Mouse (Mus musculus) liver (tissue): ENCODE results near the gene Diaph2.
"Not testable (repeated sequence)": the region's sequence is repeated elsewhere in the genome, so short reads cannot be mapped to it uniquely, and the experiment has no call there.

Experiments used
- DNase-seq: peaks from one replicate; pipeline ENCODE4 v3.0.0-alpha.2; 2020; ENCODE audit warnings: mixed read lengths

The Diaph2 gene

DNA sequence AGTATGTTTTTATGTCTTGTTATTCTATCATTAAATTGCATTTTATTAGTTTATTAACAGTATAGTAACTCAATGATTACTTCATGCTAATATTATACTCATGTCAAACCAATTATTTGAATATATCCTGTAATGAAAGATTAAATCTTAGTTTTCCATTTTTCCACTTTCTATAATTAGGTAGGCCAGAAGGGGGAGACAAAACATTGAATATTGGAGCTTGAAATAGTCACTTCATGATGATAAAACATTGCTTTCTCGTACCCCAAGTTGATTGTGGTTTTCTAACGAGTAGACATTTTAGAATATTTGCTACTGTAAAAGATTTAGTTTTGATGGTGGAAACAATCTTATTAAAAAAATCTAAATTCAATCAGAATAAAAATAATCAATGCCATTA lies 82.4 kb downstream of the Diaph2 start:
- no peak for DNase-seq

DNA sequence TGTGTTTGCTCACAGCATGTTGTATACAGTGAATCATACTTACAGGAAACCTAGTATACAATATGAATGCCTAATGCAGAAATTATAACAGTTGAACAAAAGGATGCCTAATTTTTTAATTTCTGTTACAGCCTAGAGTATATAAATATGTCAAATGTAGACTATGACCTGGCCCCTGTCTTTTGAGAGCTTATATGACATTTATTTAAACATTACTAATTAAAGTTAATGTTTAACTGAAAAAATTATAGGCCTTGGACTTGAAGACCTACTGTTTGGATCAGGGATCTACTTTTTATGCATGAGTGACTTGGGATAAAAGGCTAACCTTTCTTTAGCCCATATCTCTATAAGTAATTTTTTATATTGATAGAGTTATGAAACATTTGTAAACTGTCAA lies 84.3 kb downstream of the Diaph2 start:
- no peak for DNase-seq

DNA sequence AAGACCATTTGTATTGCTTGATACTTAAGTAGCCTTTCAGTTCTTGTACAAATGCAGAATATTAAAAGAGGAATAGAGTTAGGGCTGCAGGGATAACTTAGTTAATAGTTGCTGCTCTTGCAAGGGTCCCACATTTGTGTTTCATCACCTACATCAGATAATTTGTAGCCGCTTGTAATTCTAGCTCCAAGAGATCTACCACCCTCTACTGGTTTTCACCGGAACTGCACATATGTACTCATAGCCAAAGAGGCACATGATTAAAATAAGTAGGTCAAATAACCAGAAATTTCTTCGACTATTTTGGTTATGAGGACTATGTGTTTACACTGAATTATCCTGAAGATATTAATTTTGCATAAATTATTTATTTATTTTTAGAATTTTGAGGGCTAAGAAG lies 134.9 kb downstream of the Diaph2 start:
- DNase-seq, result peak; percentile 6

DNA sequence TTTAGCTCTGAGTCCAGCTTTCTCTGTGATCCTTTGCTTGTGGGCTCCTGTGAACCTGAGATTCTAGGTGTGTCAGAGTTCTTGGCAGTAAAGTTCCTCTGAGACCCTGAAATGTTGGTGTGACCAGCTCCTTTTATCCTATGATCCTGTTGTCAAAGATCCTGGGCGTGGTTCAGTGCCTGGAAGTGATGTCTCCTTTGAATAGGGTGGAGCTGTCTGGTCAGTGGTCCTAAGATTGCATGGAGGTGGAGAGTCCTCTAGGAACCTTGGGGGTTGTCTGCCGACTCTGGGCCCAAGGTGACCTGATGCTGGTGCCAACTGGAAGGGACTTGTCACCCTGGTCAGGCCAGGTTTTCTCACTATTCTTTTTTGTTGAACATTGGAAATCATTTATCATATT lies 176.3 kb downstream of the Diaph2 start:
- DNase-seq, result no peak

DNA sequence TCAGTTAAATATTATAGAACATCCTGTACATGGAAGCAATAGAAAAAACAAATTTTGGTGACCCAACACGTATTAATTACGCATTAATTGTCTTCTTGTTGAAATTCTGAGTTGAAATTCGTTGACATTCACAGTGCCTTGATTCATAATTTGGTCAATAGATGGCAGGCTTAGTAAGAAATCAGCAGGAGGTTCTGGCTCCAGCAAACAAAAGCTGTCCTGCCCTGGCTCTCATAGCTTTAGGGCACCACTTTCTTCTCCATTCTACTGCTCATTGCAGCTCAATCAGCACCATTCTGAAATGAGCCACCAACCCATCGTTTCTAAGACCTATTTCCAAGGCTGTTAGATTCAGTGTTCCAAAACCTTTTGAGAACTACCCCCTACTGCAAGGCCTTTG lies 225.3 kb downstream of the Diaph2 start:
- no peak for DNase-seq

DNA sequence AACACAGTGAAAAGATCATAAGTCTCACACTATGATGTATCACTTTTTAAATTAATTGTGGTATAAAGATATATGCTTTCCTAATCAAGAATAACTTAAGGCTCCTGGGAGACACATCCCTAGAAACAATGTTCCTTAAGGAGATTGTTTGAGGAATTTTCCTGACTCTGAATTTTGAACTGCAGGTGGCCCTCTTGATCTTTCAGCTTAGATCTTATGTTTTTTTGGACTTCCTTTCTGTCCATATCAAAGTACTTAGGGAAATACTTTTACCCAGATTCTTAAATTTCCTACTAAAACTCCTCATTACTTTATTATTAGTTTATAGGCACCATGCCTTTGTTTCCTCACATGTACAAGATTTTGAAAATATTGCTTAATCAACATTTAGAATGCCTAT lies 258.7 kb downstream of the Diaph2 start:
- no peak for DNase-seq

DNA sequence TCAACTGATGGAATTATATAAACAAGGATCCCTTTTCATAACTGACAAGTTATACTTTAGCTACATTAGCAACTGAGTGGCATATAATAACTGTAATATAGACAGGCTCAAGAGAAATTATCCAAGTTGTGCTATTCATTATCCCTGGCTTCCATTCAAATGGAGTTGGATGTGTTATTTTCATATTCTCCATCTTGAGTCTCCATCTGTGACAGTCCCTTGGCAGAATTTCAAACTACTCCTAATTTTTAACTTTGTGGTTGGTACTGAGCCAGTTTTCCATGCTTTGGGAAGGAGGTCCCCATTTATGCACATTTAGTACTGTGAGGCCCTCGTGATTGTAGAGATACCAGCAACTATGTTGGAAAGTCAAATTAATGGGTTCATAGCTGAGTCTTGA lies 270.2 kb downstream of the Diaph2 start:
- DNase-seq, result no peak

DNA sequence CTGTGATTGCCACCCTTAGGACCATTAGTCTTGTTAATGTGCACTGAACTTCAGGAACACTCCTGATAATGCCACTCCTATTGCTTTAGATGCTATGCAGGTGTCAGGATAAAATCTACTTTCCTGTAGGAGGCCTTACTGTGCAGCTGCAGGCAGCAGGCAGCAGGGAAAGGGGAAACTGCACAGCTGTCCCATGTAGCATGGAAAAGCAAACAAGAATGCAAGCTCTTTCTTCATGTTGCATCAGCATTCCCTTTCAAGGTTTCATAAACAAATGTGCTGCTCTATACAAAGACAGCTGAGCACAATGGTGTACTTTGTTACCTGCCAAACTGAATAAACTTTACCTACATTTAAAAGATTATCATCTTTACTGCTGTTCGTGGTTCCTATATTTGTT lies 295.0 kb downstream of the Diaph2 start:
- no peak for DNase-seq

DNA sequence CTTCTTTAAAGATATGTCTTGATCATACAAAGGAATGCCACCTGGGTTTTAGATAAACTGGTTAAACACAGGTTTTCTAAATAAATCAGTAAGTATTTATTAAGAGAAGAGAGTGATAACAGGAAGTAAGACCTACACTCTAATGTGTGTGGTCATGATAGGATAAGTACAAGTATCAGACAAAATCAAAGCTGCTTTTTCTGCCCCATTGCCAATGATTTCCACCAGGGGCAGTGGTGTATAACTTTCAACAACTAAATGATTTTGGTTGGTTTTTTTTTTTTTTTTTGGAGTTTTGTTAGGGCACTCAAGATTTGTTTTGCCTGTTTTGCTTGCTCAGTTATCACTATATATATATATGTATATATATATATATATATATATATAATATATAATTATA lies 399.7 kb downstream of the Diaph2 start:
- DNase-seq, result no peak

DNA sequence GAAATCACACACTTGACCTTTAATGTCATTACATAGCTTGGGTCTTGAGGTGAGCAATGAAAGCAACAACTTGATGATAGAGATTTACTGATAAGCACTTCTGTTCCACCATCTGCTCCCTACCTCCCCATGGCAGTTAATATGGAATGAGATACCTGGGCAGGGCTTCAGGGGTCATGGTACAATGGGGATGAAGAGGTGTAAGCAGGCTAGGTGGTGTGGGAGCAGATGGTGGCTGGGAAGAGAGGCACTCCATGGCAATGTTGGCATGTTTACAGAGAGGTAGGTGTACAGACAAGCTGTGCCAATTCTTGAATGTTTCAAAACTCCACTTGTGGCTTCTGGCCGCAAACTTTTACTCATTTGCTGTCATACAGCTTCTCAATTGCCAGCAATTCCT lies 402.6 kb downstream of the Diaph2 start:
- DNase-seq, result no peak

DNA sequence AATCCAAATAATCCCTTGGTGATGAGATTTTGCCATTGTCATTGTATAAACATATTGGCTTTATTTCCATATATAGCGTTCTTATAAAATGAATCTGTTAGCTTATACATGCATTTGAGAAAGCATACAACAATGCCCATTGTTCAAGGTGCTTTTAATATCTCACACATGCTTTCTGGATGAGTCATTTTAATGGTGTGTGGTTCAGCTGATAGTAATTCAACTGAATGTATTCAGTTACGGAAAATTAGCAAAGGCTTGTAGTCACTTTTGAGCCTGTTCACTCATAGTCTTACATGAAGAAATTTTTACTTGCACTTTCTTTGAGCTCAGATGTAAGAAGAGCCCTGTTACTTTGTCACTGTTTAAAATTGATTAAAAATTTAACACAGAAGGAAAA lies 423.6 kb downstream of the Diaph2 start:
- no peak for DNase-seq

DNA sequence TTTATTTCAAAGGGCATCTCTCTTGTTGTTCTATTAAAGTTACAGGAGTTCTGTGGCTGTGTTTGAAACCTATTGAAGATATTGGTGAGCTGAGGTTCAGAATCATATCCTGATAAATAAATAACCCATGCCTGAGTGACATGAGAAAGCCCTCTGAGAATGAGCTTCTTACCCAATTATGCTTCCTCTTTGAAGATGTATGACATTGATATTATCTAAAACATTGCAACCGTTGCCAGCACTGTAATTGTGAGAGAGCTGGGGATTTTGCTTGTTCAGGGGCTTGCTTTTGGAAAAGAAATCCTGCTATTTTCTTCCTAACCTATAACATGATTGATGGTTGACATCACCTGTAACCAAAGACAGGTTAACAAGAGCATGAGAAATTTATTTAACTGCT lies 438.3 kb downstream of the Diaph2 start:
- no peak for DNase-seq

DNA sequence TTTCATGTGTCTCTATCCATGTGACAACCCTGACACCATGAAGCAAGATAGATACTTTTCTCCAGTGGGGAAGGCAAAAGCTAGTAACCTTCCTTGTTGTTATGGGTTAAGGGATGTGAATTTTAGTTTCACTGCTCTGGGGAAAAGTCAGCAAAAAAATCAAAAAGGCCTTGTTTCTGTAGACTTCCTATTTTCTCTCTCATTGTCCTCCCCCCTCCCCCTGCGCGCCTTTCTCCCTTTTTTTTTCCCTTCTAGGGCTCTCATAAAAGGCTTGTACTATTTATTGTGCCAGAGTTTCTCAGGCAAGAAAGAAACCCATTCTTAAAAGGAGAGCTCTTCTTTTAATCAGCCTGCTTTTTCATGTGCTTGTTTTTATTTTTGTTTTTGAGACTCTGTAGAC lies 438.9 kb downstream of the Diaph2 start:
- DNase-seq, result no peak

DNA sequence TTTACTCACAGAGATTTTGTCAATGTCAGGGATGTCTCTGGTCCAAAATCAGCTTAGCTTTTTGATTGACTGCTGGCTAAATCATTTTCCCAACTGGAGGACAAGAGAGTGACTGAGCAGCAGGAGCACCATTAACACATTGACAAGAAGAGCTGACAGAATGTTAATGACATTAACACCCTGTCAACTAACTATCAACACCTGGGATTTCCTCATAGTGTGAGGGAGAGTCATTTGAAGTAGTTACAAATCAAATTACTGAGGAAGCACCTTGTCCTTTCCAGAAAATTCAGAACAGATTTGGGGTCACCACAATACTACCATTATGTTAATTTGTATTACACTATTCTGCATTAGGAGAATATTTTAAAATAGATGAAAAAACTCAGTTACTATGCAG lies 439.7 kb downstream of the Diaph2 start:
- no peak for DNase-seq

DNA sequence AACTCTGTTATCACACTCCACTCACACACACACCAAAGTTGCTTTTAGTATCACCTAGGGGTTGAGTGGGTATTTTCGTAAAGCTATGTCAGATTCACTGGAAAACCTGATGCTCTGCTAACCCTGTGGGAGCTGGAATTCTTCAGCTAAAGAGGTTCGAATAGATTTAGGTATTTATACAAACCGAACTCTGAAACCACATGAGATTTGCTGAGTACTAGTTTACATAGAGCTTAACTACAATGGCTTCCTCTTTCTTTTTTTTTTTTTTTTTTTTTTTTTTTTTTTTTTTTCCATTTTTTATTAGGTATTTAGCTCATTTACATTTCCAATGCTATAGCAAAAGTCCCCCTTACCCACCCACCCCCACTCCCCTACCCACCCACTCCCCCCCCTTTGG lies 447.9 kb downstream of the Diaph2 start:
- not testable (repeated sequence) for DNase-seq

DNA sequence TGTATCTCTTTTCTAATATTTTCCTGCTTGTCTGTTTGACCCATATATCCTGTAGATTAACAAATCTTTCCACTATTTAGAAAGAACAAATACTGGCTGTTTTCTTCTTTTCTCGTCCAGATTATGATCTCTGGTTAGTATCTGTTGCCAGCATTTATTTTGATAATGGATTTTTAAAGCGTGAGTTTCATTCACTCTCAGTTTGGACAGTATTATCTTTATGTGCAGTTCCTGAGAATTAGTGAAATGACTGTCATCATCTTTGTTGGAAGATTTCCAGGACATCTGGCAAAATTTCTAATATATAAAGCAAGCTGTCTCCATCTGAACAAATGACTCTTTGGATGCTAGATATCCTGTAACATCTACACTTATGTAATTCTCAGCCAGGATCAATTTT lies 455.7 kb downstream of the Diaph2 start:
- no peak for DNase-seq

DNA sequence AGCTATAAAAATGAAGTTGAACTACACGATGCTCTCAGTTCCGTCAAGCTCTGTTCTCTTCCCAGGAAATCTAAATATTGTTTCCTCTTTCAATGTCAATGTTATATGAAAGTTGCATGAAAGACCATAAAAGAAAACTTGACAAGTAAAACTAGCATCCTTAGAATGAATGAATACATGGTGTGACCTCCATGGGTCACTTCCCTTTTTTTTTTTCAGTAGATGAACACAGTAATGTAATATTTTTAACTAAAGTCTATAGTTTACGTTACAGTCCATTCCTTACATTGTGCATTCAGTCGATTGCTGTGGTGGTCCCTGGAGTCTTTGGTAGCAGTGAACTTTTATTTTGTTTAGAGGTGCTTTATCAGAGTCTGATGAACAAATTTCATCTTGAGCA lies 462.7 kb downstream of the Diaph2 start:
- DNase-seq, result no peak

DNA sequence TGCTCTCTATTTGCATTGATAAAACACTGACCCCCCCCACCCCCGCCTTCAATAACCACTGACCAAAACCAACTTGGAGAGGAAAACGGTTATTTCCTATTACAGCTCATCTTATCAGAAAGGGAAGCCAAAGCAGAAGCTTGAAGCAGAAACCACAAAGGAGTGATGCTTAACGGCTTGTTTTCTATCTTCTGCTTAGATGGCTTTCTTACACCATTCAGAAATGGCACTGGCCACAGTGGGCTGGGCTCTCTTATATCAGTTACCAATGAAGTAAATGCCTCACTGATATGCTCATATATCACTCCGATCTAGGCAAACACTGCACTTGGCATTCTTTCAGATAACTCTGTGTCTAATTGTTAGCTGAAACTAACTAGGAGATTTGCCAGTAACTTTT lies 463.2 kb downstream of the Diaph2 start:
- peak; percentile 6 for DNase-seq

DNA sequence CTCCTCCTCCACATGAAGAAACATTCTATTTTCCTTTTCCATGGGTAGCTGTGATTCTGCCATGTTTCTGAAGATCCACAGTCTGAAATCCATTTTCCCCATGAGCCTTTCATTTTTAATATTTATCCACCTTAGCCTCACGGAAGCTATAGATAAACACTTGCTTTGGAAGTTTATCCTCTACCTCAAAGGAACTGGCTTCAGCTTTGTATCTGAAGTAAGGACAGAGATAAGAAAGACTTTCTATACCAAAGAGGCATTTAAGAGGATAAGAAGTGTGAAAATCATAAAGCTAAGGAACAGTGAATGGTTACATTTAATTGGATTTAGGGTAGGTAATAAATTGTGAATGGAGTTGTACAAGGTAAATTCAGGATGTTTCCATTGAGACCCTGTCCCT lies 480.5 kb downstream of the Diaph2 start:
- no peak for DNase-seq

DNA sequence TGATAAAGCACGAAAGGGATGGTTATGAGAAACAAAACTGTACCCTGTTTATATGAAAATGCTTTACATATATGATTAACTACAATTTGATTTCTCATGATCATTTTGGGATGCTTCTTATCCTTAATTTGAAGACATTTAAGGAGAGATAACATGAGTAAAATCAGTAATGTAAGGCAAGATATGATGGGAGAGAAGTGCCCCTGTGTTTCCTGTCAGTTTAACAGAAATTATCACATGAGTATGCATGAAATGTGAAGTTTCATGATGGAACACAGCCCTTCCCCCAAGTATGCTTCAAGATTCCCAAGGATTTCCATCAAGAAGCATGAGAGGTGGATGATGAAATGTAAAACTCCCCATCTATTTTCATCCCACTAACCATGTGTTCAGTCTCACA lies 485.6 kb downstream of the Diaph2 start:
- no peak for DNase-seq

DNA sequence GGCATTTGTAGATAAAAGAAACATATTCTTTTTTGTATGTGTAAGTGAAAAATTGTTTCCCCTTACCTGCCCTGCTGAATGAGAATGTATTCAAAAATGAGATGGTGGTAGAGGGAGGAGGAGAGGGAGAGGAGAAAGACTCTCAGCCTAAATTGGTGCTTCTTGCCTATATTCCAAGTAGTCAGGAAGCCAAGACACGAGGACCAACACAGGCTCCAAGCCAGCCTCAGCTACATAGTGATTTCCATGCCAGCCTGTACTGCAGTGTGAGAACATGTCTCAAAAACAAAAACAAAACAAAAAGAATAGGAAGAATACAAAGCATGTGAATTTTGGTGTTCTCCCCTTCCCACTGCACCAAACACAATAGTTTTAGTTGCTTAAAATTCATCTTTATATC lies 497.1 kb downstream of the Diaph2 start:
- DNase-seq, result no peak

DNA sequence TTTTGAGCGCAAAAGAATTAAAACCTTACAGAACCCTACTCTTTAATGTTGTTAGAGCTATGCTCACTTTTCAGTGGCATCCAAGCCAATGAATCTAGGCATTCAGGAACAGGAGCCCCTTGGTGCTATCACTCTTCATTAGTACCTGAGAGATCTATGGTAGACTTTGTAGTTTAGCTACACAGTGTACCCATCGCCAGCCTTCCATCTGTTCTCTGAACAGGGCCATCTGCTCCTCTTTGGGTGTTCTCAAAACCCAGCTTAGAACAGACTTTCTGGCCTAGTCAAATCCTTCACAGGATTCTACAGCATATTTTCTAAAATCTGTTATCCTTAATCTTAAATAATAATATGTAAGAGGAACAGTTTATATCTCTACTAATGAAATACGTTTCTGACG lies 504.1 kb downstream of the Diaph2 start:
- no peak for DNase-seq

DNA sequence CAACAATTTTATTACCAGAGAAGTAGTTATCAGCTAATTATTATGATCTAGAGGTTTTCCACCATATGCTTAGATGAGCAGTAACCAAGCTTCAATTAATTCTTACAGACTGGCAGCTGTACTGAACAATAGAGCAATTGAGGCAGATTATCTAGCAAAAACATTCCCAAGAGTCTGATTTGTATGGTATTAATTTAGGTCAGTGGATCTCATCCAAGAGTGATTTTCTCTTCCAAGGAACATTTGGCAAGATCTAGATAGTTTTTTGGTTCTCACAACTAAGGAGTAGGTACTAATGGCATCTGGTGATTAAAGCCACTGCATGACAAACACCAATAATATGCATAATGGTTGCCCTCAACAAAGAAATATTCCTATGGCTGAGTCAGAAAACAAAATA lies 516.2 kb downstream of the Diaph2 start:
- no peak for DNase-seq

DNA sequence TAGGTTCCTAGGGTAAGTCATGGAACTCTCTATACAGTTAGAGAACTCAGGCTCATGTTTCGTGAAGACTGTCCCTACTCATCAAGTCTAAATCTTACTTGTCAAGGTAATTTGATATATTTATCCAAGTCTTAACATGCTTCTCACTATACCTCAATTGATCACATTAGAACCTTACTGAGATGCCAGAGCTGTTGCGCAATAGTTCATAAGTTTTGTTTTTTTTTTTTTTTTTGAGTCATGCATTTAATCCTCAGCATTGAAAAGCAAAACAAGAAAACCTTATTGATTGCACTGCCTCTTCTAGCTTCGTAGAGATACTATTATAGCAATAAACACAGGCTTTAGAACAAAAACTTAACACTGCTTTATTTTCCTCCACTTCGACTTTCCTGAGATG lies 529.6 kb downstream of the Diaph2 start:
- DNase-seq, result no peak

DNA sequence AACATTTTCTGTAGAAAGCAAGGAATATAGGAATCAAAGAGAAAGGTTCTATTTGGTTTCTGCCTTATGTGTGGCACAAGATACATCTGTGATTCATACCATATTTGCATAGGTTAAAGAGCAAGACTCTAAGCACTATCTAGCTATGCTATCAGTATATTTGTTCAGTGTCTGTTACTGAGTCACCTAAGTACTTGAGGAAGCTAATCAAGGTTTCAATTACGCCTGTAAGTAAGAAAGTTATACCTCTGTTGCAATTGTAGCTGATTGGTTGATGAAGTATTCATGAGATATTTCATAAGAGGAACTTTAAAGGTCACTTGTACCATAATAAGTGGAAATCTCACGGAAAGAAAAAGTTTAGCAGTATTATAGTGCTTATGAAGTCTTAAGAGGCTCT lies 531.9 kb downstream of the Diaph2 start:
- DNase-seq, result no peak

DNA sequence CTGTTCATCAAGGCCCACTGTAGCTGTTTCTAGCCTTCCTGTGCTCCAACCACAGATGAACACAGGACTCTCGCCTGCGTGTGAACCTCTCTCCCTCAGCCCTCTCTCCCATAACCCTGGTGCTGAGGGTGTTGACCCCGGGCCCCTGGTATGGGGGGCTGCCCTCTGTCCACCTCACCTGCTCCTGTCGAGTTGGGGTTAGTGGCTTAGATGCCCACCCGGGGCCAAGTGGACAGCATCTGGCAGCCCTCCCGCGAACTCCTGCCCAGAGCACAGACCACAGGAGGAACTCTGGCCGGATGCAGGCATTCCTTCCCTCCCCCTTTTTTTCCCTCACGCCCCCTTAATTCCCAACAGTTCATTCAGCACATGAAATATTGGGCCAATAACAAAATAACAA lies 537.5 kb downstream of the Diaph2 start:
- DNase-seq, result no peak
